Mouse (Mus musculus): Measurements from ENCODE around the gene Heatr6.

Gene Heatr6

DNA sequence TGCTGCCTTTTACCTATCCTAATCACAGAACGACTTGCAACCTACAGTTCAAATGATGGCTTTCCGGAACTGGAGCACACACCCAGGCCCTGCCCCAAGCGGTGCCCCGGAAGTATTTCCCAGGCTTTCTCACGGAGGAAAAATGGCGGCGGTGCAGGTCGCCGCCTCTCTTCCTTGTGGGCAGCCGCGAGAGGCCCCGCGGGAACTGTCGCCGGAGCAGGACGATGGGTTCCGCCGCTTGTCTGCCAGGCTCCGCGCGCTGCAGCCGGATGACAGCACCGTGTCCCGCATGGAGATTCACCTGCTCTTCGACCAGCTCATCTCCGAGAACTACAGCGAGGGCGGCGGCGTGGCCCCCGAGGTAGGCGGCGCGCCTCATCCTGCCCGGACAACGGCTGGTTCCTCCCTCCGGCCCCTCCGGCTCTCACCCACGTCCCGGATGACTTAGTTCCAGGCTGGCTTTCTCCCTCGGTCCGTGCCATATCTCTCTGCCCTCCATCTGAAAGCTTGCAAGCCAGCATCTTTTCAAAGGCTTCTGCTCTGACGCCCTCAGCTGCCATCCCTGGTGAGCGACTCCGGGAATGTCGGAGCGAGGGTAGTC lies at the start of gene Heatr6:
Gene Heatr6, plus strand, starts transcription at position 116 of the 601 bp plus-strand sequence.
- peak; percentile 90 for DNase-seq (ENCODE audit: low read depth)

DNA sequence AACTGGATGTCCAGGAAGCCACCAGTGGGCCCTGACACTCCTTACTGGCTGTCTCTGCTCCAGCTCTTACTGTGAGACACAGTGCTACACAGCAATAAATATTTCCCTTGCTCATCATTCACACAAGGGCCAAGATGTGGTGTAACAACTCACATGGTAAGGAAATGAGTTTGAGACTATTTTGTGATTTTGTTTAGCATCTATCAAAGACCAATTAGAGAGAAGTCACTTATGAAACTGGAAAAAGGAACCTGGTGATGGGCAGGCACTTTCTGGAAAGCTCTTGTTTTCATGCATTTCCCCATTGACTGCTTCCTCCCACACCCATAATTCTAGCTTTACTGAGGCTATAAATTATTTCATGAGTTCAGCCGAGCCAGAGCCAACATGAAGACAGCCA lies 49.8 kb upstream of the Heatr6 start, which contains the start of gene Wfdc17:
Gene Wfdc17, plus strand, starts transcription at position 287 of the 400 bp plus-strand sequence.
- DNase-seq (ENCODE audit: low read depth), result no peak

DNA sequence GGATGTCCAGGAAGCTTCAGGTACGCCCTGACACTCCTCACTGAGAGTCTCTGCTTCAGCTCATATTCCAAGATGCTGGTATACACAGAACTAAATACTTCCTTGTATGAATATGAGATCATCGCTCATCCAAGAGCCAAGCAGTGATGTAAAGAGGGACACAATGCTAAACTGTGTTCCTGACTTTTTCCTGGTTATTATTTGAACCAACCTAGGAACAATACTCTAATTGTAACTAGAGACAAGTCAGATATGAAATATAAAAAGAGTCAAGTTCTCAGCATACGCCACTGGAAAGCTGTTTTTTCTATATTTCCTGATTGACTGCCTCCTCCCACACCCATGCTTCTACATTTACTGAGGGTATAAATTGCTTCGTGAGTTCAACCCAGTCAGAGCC lies 44.8 kb upstream of the Heatr6 start, which contains the start of gene Wfdc18:
Gene Wfdc18, plus strand, starts transcription at position 301 of the 400 bp plus-strand sequence.
- no peak for DNase-seq (ENCODE audit: low read depth)

DNA sequence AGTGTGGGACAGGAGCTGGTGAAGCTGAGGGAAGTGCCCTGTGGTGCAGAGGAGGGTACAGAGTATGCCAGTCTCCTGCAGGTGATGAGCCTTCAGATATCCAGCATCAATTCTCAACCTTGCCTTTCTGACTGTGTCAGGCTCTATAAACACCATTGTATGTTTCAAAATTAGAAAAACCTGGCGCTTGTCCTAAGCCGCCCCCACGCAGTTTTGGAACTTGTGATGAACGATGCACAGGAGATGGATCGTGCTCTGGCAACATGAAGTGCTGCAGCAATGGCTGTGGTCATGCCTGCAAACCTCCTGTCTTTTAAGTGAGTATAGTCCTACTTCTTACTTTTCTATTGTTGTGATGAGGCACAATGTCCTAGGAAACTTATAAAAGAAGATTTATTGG lies 43.8 kb upstream of the Heatr6 start:
- no peak for DNase-seq (ENCODE audit: low read depth)

DNA sequence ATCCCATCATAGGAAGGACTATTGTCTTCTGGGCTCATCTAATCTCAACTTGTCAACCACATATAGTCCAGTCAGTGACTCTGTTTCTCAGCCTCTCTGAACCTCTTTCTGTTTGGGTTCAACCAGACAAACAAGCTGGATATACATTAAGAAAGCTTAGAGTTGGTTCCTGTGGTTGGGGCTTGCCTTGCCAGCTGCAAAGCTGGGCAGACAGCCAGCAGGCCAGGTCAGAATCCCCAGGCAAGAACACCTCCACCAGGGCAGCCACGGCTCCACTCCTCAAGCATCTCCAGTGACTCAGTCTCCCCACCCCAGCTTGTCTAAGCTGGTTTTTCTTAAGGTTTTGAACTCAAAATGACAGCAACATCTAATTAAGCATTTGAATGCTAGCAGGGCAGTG lies 40.8 kb upstream of the Heatr6 start:
- DNase-seq (ENCODE audit: low read depth), result no peak

DNA sequence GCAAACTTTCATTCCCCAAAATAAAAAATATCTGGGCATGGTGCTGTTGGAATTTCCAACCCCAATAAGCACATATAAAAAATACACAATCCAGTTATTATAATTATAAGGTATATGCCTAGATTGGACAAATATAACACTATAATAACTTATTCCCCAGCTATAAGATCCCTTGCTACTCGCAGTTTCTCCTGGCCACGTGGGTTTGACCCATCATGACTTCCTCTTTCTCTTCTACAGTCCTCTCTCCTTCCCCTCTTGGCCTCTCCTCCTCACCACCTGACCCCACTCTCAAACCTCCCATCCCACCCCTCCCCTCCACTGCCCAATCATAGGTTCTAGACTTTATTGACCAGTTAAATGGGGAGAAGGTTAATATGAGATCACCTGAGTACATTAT lies 39.6 kb upstream of the Heatr6 start:
- no peak for DNase-seq (ENCODE audit: low read depth)

DNA sequence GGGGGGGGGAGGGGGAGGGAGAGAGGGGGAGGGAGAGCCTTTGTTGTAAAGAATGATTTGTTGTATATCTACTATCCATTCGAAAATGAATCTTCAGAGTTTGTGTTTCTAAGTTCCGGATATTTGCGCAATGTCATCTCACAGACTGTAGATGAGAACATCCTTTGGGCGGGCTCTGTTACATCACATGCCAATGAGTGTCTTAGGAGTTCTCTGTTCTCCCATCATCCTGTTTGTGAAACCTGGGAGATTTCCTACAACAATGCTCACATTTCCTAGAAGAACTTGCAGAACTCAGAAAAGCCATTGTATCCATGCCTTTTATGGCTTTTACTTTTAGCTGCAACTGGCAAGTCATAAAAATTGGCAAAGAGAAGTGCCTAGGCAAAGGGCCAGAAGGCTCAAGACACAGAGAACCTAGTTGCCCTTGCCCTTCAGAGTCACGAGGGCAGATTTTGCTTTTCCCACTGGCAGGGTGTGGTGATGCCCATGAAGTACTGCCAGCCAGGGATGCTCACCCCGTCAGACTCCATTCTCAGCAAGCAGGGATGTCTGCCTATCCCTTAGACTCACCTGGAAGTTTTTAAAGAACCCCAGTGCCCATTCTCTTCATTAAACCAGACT lies 36.3 kb upstream of the Heatr6 start:
- DNase-seq (ENCODE audit: low read depth), result no peak

DNA sequence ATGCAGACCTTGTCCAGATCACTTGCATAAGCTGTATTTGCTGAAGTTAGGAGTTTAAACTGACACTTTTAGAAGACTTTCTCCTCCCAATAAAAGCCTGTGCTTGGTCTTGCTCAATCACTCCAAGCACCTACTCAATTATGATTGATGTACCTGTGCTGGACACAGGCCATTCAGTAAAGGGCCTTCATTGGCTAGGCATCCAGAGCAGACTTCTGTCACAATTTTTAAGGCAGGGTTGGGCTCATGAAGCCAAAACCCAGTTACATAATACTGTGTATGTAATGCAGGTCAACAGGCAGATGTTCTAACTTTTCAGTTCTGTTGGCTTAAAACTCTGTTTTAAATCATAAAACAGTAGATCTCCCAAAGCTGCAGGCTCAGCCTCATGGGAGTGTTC lies 32.7 kb upstream of the Heatr6 start:
- no peak for DNase-seq (ENCODE audit: low read depth)

DNA sequence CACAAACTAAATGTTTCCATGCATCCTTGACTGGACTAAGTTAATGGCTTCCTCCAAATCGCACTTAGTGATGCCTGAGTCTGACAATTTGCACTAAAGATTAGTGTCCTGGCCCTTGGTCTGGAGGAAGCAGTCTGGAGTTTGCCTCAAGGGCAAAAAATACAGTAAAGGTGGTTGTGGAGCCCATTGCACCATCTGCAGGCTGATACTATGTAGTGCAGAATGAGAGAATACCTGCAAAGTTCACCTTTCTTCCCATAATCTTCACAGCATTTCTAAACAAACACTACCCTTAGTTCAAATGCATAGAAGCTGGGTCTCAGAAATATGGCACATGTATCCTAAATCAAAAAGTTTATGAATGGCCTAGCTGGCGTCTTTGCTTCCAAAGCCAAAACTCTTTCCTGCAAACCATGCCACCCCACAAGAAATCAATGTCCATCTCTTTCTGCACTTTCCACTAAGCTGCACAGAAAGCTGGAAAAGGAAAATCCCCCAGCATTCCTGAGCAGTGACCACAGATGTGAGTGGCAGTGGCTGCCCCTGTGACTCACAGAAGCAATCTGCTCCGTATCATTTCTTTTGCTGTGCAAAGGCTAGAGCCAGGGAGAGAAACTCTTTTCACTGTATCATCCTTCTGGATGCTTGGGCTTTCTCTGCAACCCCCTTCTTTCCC lies 24.6 kb upstream of the Heatr6 start:
- DNase-seq (ENCODE audit: low read depth), result no peak

DNA sequence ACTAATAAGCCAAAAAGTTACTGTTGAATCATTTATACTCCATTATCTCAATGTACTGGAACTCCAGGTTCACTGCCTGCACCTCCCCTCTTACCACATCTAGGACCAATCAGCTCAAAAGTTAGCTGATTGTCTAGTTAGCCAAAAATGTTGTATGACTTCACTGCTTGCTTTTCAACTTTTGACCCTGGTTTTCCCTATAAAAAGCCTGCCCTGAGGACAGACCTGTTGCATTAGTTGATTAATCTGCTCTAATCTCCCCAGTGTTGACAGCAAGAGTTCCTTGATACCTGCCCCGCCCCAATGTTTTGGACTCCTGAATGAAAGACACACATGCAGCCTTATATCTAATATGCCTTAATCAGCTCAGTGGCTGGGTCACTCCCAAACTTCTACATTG lies 22.4 kb upstream of the Heatr6 start:
- no peak for DNase-seq (ENCODE audit: low read depth)

DNA sequence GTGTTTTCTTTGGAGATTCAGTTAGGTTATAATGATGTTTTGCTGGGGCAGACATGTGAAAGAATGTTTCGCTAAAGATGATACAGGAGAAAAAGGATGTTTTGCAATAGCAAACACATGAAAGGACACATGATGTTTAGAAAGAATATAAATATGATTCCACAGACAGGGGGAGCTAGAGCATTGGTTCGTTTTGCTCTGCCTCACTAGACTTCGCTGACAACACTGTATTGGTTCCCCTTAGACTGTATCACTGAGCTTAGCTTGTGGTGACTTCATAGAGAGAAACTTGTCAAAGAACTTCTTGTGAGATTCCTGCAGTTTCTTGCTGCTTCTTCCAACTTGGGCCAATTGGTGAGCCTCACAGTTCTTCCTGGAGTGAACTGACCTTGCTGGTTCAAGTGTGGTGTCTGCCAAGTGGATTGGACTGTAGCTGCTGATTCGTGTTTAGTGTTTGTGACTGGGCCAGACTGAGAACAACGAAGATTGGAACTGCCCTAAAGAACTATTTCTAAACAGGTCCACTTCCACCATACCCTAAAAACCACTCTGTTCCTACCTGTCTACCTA lies 20.3 kb upstream of the Heatr6 start:
- DNase-seq (ENCODE audit: low read depth), result no peak

DNA sequence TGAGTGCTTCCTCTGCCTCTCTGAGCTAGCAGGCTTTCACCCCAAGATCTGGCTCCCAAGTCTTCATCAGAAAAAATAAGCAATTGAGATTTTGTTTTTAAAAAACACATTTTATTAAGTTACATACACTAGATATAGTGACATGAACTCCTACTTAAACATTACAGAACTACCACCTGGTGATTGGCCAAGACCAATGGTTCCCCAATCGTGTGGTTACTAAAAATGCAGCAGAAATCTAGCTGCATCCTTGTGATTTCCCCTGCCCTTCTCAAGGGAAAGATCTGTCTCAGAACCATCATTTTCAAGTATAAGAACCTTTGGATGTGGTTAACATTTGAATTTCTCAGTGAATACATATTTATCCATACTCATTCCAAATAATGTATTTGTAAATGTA lies 19.3 kb upstream of the Heatr6 start:
- no peak for DNase-seq (ENCODE audit: low read depth)

DNA sequence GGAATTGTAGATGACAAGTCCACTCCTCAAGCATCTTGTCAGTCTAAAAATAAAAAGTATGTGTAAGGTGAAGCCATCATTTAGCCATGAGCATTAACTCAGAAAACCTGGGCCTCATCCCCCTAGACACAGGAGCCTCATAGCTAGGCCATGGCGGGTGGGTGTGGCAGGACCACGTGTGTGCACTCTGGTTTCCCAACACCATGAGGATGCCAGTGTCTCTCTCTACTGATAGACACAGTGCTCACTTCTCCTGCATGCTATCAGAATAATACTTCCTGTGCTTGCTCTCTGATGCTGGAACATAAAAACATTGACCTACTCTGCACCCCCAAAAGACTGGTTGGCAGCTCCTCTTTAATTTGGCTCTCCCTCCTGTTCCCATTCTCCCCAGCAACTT lies 17.6 kb upstream of the Heatr6 start:
- DNase-seq (ENCODE audit: low read depth), result no peak

DNA sequence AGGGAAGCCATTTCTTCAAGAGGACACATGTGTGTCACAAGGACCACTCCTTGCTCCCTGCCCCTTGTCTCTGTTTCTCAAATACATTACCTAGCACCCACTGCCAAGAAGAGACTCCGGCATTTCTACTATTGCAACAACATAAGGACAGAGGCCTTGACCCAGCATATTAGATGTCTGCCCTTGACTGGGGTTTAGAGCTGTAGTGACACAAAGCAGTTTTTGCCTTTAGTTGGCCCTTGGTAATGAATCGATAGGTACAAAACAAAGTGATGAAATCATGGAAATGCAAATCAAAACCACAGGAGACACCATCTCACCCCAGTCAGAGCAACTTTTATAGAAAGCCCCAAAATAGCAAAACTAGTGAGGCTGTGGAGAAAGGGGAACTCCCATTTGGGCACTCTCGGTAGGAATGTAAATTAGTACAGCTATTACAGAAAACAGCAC lies 16.4 kb upstream of the Heatr6 start:
- DNase-seq (ENCODE audit: low read depth), result peak; percentile 7

DNA sequence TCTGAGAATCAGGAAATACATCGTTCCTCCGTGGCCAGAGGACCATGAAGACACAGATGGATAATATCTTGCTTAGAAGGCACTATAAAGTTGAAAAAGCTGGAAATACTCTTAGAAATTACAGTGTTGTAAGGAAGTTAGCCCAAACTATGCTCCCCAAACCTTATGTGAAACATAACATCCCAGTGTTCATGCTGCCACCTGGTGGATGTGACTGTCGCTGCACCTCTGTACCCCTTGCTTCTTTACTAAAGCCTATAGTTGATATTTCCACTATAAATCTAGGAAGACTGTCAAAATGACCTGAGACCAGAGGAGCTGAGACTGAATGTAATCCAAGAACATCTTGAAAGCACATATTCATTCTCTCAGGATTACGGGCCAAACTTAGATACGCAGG lies 14.3 kb upstream of the Heatr6 start:
- DNase-seq (ENCODE audit: low read depth), result peak; percentile 75

DNA sequence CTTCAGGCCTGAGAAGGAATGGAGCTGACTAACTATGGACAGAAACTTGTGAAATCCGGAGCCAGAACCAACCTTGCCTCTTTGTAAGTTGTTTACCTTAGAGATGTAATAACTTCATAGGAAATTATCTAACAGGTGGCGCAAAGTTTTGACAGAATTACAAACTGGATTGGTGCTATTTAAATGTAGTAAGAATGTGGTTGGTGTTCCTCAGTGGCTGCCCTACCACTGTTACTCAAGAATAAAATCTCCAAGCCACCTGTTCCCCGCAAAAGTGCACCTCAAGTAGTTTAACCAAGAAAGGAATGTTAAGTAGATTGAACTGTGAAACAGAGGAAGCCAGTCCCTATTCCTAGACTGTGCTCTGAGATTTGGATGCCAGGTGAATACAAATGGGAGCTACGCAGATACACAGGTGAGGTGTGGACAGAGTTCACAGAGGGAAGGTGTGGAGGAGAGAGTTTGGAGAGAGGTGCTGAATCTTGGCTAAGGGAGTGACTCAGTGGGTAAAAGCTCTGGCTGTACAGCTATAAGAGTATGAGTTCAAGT lies 13.0 kb upstream of the Heatr6 start:
- DNase-seq (ENCODE audit: low read depth), result no peak

DNA sequence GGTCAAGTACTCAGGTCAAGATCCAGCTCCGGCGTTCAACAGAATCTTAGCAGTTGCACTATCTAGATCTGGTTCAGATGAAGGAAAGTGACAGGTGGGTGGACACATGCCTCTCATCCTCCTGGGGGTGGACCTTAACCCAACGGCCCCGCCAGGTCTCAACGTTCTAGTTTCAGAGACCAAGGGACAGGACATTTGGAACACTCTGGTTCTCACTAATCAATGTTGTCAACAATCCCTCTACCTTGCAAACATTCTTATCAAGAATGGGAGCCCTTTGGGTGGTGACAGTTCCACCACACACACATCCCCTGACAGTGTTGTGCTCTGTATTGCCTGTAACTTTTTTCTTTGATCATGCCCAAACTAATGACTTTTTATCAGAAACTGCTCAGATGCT lies 11.7 kb upstream of the Heatr6 start:
- DNase-seq (ENCODE audit: low read depth), result no peak

DNA sequence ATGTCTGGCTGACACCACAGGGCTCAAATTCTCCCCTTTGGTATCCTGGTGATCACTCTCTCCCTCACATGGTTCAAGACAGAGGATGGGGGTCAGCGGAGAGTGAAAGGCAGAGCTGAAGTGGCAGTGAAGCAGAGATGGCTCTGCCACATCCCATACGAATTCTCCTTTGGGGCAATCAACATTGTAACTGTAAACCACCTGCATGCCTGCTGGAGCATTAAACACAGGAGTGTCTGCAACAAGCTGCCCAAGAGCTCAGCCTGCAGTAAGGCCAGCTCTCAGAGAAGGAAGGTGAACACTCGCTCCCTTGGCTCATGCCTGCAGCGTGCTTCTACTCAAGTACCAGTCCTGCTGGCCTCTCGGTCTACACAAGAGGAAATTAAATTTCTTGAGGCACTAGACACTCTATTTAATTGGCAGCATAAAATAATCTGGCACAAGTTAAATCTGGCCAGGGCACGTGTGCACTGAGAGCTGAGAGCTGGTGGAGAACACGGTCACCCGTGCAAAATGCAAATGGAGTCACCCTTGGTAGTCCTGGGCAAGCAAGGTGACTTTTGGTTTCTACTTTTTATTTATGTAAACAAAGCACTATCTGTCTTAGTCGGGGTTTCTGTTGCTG lies 10.7 kb upstream of the Heatr6 start:
- DNase-seq (ENCODE audit: low read depth), result no peak

DNA sequence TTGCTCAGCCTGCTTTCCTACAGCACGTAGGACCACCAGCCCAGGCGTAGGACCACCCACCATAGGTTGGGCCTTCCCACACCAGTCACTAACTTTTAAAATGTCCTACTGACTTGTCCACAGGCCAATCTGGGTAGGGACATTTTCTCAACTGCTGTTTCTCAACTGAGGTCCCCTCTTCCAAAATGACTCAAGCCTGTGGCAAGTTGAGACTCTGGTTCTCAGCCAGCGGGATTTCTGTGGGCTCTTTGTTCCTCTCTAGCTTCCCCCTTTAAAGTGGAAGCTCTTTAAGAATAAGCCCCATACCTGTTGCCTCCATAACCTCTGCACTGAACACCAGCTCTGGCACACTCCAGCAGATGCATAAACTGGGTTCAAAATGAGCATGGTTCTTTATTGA lies 10.0 kb upstream of the Heatr6 start:
- no peak for DNase-seq (ENCODE audit: low read depth)

DNA sequence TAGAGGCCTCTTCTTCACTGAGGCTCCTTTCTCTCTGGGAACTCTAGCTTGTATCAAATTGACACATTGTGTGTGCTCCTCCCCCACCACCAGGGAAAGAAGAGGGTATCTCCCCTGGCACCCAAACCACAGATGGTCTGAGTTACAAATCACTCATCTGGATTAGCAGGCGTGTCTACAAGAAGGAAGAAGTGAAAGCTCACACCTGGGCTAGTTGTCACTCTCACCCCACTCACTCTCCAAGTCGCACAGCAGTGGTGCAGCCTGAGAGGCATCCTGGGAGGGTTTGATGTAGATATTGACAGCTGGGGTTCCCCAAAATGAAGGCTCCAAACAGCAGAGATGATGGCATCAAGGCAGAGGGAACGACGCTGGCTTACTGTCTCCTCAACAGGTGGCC lies 7.3 kb upstream of the Heatr6 start:
- DNase-seq (ENCODE audit: low read depth), result no peak

DNA sequence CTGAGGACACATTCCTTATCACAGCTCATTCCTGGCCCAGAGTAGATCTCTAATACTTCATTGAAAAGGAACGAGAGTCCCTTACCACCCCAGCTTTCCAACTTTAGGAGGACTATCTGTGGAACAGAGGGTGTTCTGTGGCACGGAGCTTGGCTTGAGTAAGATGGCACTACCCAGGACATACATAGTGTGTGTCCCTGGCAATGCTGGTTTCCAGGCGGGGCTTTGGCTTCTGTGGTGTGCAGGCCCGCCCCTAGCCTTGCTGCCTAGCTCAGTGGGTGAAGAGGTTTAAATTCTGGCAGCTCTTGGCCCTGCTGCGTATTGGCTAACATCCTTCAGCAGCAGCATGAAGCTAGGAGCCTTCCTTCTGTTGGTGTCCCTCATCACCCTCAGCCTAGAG lies 6.8 kb upstream of the Heatr6 start, which contains the start of gene Wfdc21:
Gene Wfdc21, plus strand, starts transcription at position 260 of the 400 bp plus-strand sequence.
- no peak for DNase-seq (ENCODE audit: low read depth)

Data from naive thymus-derived CD4-positive, alpha-beta T cell, adult 2 months (primary cell).